Mouse (Mus musculus) E14TG2a.4 (cell line): ENCODE results near the gene Gramd1b.

ENCODE experiments used
- CTCF ChIP-seq: conservative IDR thresholded peaks from 2 replicates; pipeline ENCODE4 v1.5.1; 2014; ENCODE audit warnings: low read length
- NANOG ChIP-seq: IDR thresholded peaks from 2 replicates; pipeline ENCODE4 v1.6.1; 2014; ENCODE audit warnings: borderline replicate concordance, low read length, mixed read lengths

DNA sequence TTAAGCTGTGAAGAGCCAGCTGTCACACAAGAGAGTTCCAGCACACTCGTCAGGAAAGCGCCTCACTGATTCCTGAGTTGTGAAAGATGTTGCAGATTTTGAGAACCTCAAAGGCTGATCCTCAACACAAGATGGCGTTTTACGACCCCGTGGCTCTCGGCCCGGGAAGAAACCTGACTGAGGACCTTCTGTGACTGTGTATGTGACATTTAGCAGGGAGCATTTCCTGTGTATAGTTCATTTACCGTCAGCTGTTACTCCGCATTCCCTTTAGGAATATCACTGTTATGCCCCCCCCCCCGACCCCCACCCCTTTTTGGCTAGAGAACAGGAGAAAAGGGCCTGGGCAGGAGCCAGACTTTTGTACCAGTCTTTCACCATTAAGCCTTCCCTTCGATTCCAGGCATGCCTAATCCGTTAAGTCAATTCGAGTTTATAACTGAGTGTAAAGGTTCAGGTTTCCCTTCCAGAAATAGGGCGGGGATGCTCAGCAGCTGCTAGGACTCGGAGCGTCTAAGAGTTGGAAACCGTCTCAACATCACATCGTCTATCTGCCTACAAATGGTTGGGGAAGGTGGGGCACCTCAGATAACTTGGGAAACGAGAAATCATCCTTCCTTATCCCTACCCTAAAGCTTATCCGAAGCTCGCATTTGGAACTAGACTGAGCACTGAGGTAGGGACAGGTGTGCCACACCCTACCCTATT is 263.0 kb downstream of the Gramd1b start:
- TF ChIP-seq CTCF (no peak), NANOG (no peak)
